Mouse (Mus musculus) lung, embryonic 14.5 days (tissue): Measurements from ENCODE around the gene Abcb9. TPM values are rescaled to one million over a fixed set of nuclear protein-coding genes. Genes with fewer than 3 reads are reported as not detected.
"Not testable (repeated sequence)": the region's sequence is repeated elsewhere in the genome, so short reads cannot be mapped to it uniquely, and the experiment has no call there.

ENCODE experiments used
- ATAC-seq: fragments of 200-750 bp; cut with Nextera tagmentation; 2 replicates; pipeline ENCODE4 v1.8.0; 2017; ENCODE audit warnings: mild to moderate bottlenecking, moderate TSS enrichment, moderate library complexity; ENCODE audit not compliant: insufficient read depth
- DNase-seq: peaks from one replicate; pipeline ENCODE4 v3.0.0-alpha.2; 2015
- H3K27ac ChIP-seq: fragments of 300-500 bp; sonication (generic); 2 replicates; pipeline ENCODE4 v1.5.1; 2014; ENCODE audit warnings: low read depth, mild to moderate bottlenecking, moderate library complexity
- H3K27me3 ChIP-seq: fragments of 300-500 bp; sonication (generic); 2 replicates; pipeline ENCODE4 v1.6.1; 2014; ENCODE audit warnings: low read length, control low read depth; ENCODE audit not compliant: insufficient read depth
- H3K36me3 ChIP-seq: fragments of 300-500 bp; sonication (generic); 2 replicates; pipeline ENCODE4 v1.6.1; 2014; ENCODE audit warnings: control low read depth; ENCODE audit not compliant: insufficient read depth
- H3K4me1 ChIP-seq: fragments of 300-500 bp; sonication (generic); 2 replicates; pipeline ENCODE4 v1.6.1; 2014; ENCODE audit warnings: antibody characterized with exemption, control low read depth; ENCODE audit not compliant: insufficient read depth
- H3K4me2 ChIP-seq: fragments of 300-500 bp; sonication (generic); 2 replicates; pipeline ENCODE4 v1.6.1; 2014; ENCODE audit warnings: mild to moderate bottlenecking
- H3K4me3 ChIP-seq: fragments of 300-500 bp; sonication (generic); 2 replicates; pipeline ENCODE4 v1.5.1; 2014; ENCODE audit warnings: low read depth, low read length
- H3K9ac ChIP-seq: fragments of 300-500 bp; sonication (generic); 2 replicates; pipeline ENCODE4 v1.6.1; 2014
- H3K9me3 ChIP-seq: fragments of 300-500 bp; sonication (generic); 2 replicates; pipeline ENCODE4 v1.6.1; 2016; ENCODE audit warnings: low read depth, low read length, control low read depth
- CTCF ChIP-seq: IDR thresholded peaks from 2 replicates; pipeline ENCODE4 v1.5.1; 2016; ENCODE audit warnings: antibody characterized with exemption, low read depth
- WGBS: fragments of 180-500 bp; shearing (Covaris S2); extraction: QIAGEN DNeasy Blood & Tissue Kit; methylation state at CpG from one replicate; pipeline ENCODE4 v1.1.7; 2014; 5-methylcytosine and 5-hydroxymethylcytosine counted together
- polyA plus RNA-seq: library from polyadenylated mRNA; unstranded; fragments of >200 nt; fragmentation: Nextera tagmentation; extraction: Ambion mirVana; gene quantifications from 2 replicates; pipeline ENCODE4 v1.2.1, GENCODE M21; 2014

Abcb9 gene
- polyA plus RNA-seq, 1 experiment from 2014 or later, result 0.88 TPM

GRCm38 (mm10) chr5:124056956-124057355, 38.6 kb downstream of the Abcb9 start:
- 60% methylated on average over 4 of the region's 4 CpGs for WGBS

GRCm38 (mm10) chr5:124056219-124056618, 39.4 kb downstream of the Abcb9 start:
- Histone ChIP-seq H3K9ac (no peak overlapping the region), H3K4me1 (no peaks in the 10 kb centered on the region), H3K9me3 (no peaks in the 10 kb centered on the region), H3K4me2 (no peak overlapping the region), H3K4me3 (no peak overlapping the region), H3K27ac (no peak overlapping the region), H3K36me3 (no peaks in the 10 kb centered on the region), H3K27me3 (no peaks in the 10 kb centered on the region)
- WGBS, result 100% methylated on average over 1 of the region's 1 CpGs
- no peak; the same call in 1 of the 2 replicates for TF ChIP-seq CTCF
- DNase-seq, result no peak
- ATAC-seq, result no peak

More at GRCm38 (mm10) chr5:124056956-124057355, 38.6 kb downstream of the Abcb9 start:
- Histone ChIP-seq H3K9me3 (no peaks in the 10 kb centered on the region), H3K36me3 (no peaks in the 10 kb centered on the region), H3K27ac (no peak overlapping the region), H3K27me3 (no peaks in the 10 kb centered on the region), H3K4me3 (no peak overlapping the region), H3K9ac (no peak overlapping the region), H3K4me2 (no peak overlapping the region), H3K4me1 (no peaks in the 10 kb centered on the region)
- no peak for ATAC-seq
- no peak for TF ChIP-seq CTCF
- no peak for DNase-seq

DNA sequence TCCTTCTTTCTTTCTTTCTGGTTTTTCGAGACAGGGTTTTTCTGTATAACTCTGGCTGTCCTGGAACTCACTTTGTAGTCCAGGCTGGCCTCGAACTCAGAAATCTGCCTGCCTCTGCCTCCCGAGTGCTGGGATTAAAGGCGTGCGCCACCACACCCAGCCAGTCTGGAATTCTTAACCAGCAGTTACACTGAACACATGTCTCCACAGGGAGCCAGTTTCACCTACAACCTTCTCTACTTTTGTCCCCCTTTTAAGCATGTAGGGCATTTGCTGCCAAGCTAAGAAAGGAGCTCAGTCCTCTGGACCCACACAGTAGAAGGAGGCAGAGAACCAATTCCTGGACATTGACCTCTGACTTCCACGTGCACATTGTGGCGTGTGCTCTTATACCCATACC, 43.0 kb downstream of the Abcb9 start:
- DNase-seq, H3K4me2 ChIP-seq, H3K4me1 ChIP-seq, H3K9ac ChIP-seq, H3K36me3 ChIP-seq, H3K27ac ChIP-seq, H3K9me3 ChIP-seq, ATAC-seq, H3K4me3 ChIP-seq, H3K27me3 ChIP-seq: not testable (repeated sequence)
- 84% methylated on average over 7 of the region's 7 CpGs for WGBS

DNA sequence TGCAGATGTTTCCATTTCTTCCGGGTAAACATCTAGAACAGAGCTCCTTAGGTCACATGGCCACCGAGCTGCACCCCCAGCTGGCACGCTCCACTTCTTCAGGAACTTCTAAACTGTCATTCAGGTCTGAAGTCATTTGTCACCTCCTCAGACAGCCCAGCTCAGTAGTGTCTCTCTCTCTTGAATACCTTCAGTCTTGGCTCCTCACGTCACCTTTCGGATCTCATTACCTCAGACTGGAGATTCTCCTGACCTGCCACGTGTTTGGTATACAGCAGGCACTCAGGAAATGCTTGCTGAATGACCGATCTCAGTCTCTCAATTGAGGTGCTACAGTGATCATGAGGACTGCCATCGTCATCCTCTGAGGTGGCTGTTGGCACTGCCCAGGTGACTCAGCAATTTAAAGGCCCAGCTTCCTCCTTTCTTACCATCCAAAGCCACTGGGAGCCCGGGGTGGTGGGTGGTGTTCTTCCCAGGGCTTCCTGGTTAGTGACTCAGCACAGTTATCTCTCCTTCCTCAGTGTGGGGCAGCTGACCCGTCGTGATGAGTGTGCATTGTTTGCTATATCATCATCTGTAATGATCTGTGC, 43.6 kb downstream of the Abcb9 start:
- 0 out of 2 replicates have a peak, but pooled peaks cover 2% of the 10 kb centered on the region for H3K4me1 ChIP-seq
- peak; percentile 76 for ATAC-seq
- 67% methylated on average over 11 of the region's 11 CpGs for WGBS
- no peak overlapping the region for H3K9ac ChIP-seq
- no peak overlapping the region for H3K4me3 ChIP-seq
- no peaks in the 10 kb centered on the region for H3K27me3 ChIP-seq
- no peaks in the 10 kb centered on the region for H3K9me3 ChIP-seq
- H3K27ac ChIP-seq, result peak overlapping the region; percentile 12; the same call in 1 of the 2 replicates
- DNase-seq, result no peak
- no peak overlapping the region for H3K4me2 ChIP-seq
- H3K36me3 ChIP-seq, result no peaks in the 10 kb centered on the region
- no peak for TF ChIP-seq CTCF

GRCm38 (mm10) chr5:124050095-124051050, 45.2 kb downstream of the Abcb9 start:
- H3K4me3 ChIP-seq, result peak overlapping the region; percentile 8; the same call in 1 of the 2 replicates
- no peak overlapping the region for H3K9ac ChIP-seq

DNA sequence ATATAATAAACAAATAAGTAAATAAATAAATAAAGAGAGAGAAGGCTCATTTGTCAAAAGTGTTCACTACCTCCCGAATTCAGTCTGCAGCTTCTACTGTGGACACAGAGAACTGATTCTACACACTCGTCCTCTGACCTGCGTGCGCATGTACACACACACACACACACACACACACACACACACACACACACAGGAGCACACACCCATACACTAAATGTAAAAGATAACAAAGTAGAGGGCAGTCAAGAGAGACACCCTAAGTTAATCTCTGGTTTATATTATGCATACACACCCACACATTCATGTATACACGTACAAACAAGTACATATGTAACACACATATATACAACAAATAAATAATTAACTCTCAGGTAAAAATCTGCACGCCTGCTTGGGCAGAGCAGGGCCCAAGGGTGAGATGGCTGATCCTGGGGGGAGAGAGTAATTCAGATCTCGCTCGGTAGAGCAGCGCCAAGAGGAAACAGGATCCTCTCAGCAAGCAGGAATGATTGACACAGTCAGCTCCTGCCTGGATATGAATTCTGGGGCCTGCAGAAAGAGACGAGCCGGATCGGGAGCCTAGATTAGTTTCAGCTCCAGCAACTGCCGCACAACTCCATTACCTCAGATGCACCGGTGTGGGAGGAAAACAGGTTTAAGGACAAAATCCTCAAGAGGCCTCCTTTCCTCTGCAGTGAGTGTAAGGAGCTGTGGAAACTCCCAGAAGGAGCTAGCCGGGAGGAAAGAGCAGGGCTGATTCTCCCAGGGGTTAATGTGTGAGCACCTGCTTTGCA, 46.2 kb downstream of the Abcb9 start:
- Histone ChIP-seq H3K27me3 (no peaks in the 10 kb centered on the region), H3K4me3 (no peak overlapping the region), H3K4me2 (no peak overlapping the region), H3K36me3 (no peaks in the 10 kb centered on the region), H3K9ac (no peak overlapping the region), H3K9me3 (no peaks in the 10 kb centered on the region), H3K27ac (peak overlapping the region; percentile 34; the same call in 1 of the 2 replicates), H3K4me1 (0 out of 2 replicates have a peak, but pooled peaks cover 2% of the 10 kb centered on the region)
- ATAC-seq (no peak), DNase-seq (no peak)
- TF ChIP-seq CTCF, result no peak
- WGBS, result 62% methylated on average over 15 of the region's 15 CpGs

More at GRCm38 (mm10) chr5:124050095-124051050, 45.2 kb downstream of the Abcb9 start:
- Histone ChIP-seq H3K4me2 (0 out of 2 replicates have a peak overlapping the region, but pooled peaks have one; percentile 23), H3K27ac (peak overlapping the region; percentile 46; the same call in 1 of the 2 replicates), H3K4me1 (0 out of 2 replicates have a peak, but pooled peaks cover 2% of the 10 kb centered on the region), H3K36me3 (no peaks in the 10 kb centered on the region), H3K27me3 (no peaks in the 10 kb centered on the region), H3K9me3 (no peaks in the 10 kb centered on the region)
- WGBS, result 40% methylated on average over 14 of the region's 14 CpGs
- no peak for DNase-seq
- no peak for TF ChIP-seq CTCF
- no peak for ATAC-seq
